Mouse (Mus musculus): ENCODE data around the gene Pgls.

GRCm38 (mm10) chr8:71596384-71596783 lies 4.4 kb downstream of the Pgls start:
- TF ChIP-seq CTCF (IDR thresholded peaks at IDR 0.05; ENCODE audit: borderline replicate concordance, extremely low read depth, insufficient read depth, insufficient read length) (no peak), POLR2A (IDR thresholded peaks at IDR 0.05; ENCODE audit: borderline replicate concordance, extremely low read depth, insufficient read depth, insufficient read length, poor library complexity, severe bottlenecking) (no peak)
